Mouse (Mus musculus) lung, embryonic 16.5 days (tissue): ENCODE data around the gene Rasa1. TPM values are rescaled to one million over a fixed set of nuclear protein-coding genes. Genes with fewer than 3 reads are reported as not detected.

Experiments used
- ATAC-seq: fragments of 200-750 bp; cut with Nextera tagmentation; 2 replicates; pipeline ENCODE4 v1.8.0; 2017; ENCODE audit warnings: low read depth, mild to moderate bottlenecking, moderate library complexity
- H3K27ac ChIP-seq: fragments of 300-500 bp; sonication (generic); 2 replicates; pipeline ENCODE4 v1.5.1; 2014; ENCODE audit warnings: mild to moderate bottlenecking, control low read depth, low read length
- H3K27me3 ChIP-seq: fragments of 300-500 bp; sonication (generic); 2 replicates; pipeline ENCODE4 v1.6.1; 2014; ENCODE audit warnings: low read depth, low read length, mixed read lengths; ENCODE audit not compliant: control insufficient read depth, insufficient read depth
- H3K36me3 ChIP-seq: fragments of 300-500 bp; sonication (generic); 2 replicates; pipeline ENCODE4 v1.6.1; 2014; ENCODE audit warnings: low read length; ENCODE audit not compliant: control insufficient read depth, insufficient read depth
- H3K4me1 ChIP-seq: fragments of 300-500 bp; sonication (generic); replicated peaks from 2 replicates; pipeline ENCODE4 v1.6.1; 2014; ENCODE audit warnings: low read length, mixed read lengths; ENCODE audit not compliant: control insufficient read depth, insufficient read depth
- H3K4me2 ChIP-seq: fragments of 300-500 bp; sonication (generic); 2 replicates; pipeline ENCODE4 v1.6.1; 2014; ENCODE audit warnings: low read depth, low read length, control low read depth
- H3K4me3 ChIP-seq: fragments of 300-500 bp; sonication (generic); 2 replicates; pipeline ENCODE4 v1.5.1; 2014; ENCODE audit warnings: mild to moderate bottlenecking, low read length, control low read depth
- H3K9ac ChIP-seq: fragments of 300-500 bp; sonication (generic); 2 replicates; pipeline ENCODE4 v1.6.1; 2014; ENCODE audit warnings: low read length, control low read depth
- H3K9me3 ChIP-seq: fragments of 300-500 bp; sonication (generic); 2 replicates; pipeline ENCODE4 v1.6.1; 2016; ENCODE audit warnings: low read length; ENCODE audit not compliant: control insufficient read depth
- WGBS: fragments of 180-500 bp; shearing (Covaris S2); extraction: QIAGEN DNeasy Blood & Tissue Kit; methylation state at CpG from one replicate; pipeline ENCODE4 v1.1.7; 2014; 5-methylcytosine and 5-hydroxymethylcytosine counted together
- polyA plus RNA-seq: library from polyadenylated mRNA; unstranded; fragments of >200 nt; fragmentation: Nextera tagmentation; extraction: Ambion mirVana; gene quantifications from 2 replicates; pipeline ENCODE4 v1.2.1, GENCODE M21; 2015

Gene Rasa1
- polyA plus RNA-seq, 1 experiment from 2014 or later = 45.8 TPM

DNA sequence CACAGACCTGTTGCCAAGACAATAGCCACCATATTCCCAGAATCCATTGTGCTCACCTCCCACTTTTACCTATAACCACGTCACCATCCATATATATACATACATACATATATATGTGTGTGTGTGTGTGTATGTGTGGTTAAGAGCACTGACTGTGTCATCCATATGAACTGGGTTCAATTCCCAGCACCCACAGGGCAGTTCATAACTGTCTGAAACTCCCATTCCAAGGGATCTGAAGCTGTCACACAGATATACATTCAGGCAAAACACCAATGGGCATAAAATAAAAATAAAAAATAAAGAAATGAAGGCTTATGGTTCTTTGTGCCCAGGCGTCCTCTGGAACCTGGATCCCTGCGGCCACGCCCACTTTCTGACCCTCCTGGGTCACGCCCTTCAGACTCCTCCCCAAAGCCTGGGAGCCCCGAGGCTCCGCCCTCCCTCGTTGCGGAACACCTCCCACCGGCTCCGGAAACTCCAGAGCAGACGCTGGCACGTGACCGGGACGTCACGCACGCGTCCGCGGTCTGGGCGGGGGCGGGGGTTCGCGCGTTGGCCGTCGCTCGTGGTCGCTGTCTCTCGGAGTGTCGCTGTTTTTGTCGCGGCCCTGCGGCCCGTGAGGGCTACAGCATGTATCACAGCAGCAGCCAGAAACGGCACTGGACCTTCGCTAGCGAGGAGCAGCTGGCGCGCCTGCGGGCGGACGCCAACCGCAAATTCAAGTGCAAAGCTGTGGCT lies 99.9 kb downstream of the Rasa1 start, which contains the start of gene Ccnh:
Ccnh (plus strand) TSS at position 506 of the 741 bp plus-strand sequence.
- peaks cover 7% of the 10 kb centered on the region; the same call in 1 of the 2 replicates for H3K36me3 ChIP-seq
- peak within 1 kb of the TSS; percentile 67 for H3K4me2 ChIP-seq
- H3K27ac ChIP-seq = peak within 1 kb of the TSS; percentile 83
- H3K4me1 ChIP-seq = no peaks in the 10 kb centered on the region; the same call in 1 of the 2 replicates
- peak within 1 kb of the TSS; percentile 96 for H3K9ac ChIP-seq
- H3K9me3 ChIP-seq = no peaks in the 10 kb centered on the region
- WGBS = 2% methylated on average over 44 of the region's 44 CpGs
- ATAC-seq = peak; percentile 98
- peak within 1 kb of the TSS; percentile 93 for H3K4me3 ChIP-seq
- no peaks in the 10 kb centered on the region for H3K27me3 ChIP-seq

Other genes starting within 250 kb of the Rasa1 start
- gene Ccnh, start 99.7 kb downstream of the Rasa1 start, polyA plus RNA-seq = 76.8 and 78.2 TPM in 2 replicates